Mouse (Mus musculus) skeletal muscle tissue, adult 2 months (tissue): ENCODE data around the gene Cul5.
A peak's percentile ranks its signal among the peaks of the same experiment; 100 is the strongest.

Experiments used
- DNase-seq: peaks from one replicate; pipeline ENCODE4 v3.0.0-alpha.2; 2012; ENCODE audit warnings: low read depth, low spot score

The Cul5 gene

GRCm38 (mm10) chr9:53669680-53670219, at the start of gene Cul5:
Gene Cul5 (minus strand): TSS chr9:53670014.
- no peak for DNase-seq

GRCm38 (mm10) chr9:53705992-53706696, 36.3 kb upstream of the Cul5 start, which contains the start of gene Rab39:
Gene Rab39 (minus strand): TSS chr9:53706232.
- peak; percentile 57 for DNase-seq

GRCm38 (mm10) chr9:53705491-53705991, 35.7 kb upstream of the Cul5 start:
- peak; percentile 0 for DNase-seq

GRCm38 (mm10) chr9:53702991-53703390, 33.2 kb upstream of the Cul5 start:
- no peak for DNase-seq

GRCm38 (mm10) chr9:53700496-53700895, 30.7 kb upstream of the Cul5 start:
- DNase-seq = no peak

- DNase-seq = no peak
Observed at GRCm38 (mm10) chr9:53695846-53696245, 26.0 kb upstream of the Cul5 start.

GRCm38 (mm10) chr9:53693718-53694117, 23.9 kb upstream of the Cul5 start:
- DNase-seq = no peak

- no peak for DNase-seq
Observed at GRCm38 (mm10) chr9:53691745-53692670, 22.2 kb upstream of the Cul5 start.

GRCm38 (mm10) chr9:53680851-53681250, 11.0 kb upstream of the Cul5 start:
- DNase-seq = no peak

- DNase-seq = no peak
Observed at GRCm38 (mm10) chr9:53676921-53677320, 7.1 kb upstream of the Cul5 start.

GRCm38 (mm10) chr9:53673571-53673970, 3.8 kb upstream of the Cul5 start:
- peak; percentile 76 for DNase-seq

GRCm38 (mm10) chr9:53667020-53667669, 2.7 kb downstream of the Cul5 start:
- DNase-seq = peak; percentile 92

- DNase-seq = no peak
Observed at GRCm38 (mm10) chr9:53666665-53667019, 3.2 kb downstream of the Cul5 start.

GRCm38 (mm10) chr9:53665428-53665827, 4.4 kb downstream of the Cul5 start:
- DNase-seq = no peak

GRCm38 (mm10) chr9:53664819-53665218, 5.0 kb downstream of the Cul5 start:
- DNase-seq = no peak

GRCm38 (mm10) chr9:53634796-53635195, 35.0 kb downstream of the Cul5 start:
- no peak for DNase-seq

GRCm38 (mm10) chr9:53615246-53615645, 54.6 kb downstream of the Cul5 start:
- DNase-seq = no peak

GRCm38 (mm10) chr9:53614286-53614685, 55.5 kb downstream of the Cul5 start:
- DNase-seq = no peak

GRCm38 (mm10) chr9:53609968-53610781, 59.6 kb downstream of the Cul5 start, which contains the start of gene Acat1:
Gene Acat1 (minus strand): TSS chr9:53610382.
- DNase-seq = peak; percentile 94

GRCm38 (mm10) chr9:53609306-53609967, 60.4 kb downstream of the Cul5 start:
- DNase-seq = no peak
